Mouse (Mus musculus): Measurements from ENCODE around the gene Supt5.

Gene Supt5

DNA sequence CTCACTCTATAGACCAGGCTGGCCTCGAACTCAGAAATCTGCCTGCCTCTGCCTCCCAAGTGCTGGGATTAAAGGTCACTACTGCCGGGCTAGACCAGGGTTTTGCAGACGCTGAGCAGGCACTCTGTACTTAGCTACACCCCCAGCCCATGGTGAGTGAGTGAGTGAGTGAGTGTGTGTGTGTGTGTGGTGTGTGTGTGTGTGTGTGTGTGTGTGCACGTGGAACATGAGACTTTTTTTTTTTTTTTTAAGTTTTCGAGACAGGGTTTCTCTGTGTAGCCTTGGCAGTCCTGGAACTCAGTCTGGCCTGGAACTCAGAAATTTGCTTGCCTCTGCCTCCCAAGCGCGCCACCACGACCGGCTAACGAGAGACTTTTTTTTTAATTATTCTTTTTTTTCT, 36.1 kb upstream of the Supt5 start:
- DNase-seq (ENCODE audit: low spot score): no peak

- no peak for DNase-seq (ENCODE audit: low spot score)
Observed at GRCm38 (mm10) chr7:28373891-28374495, 35.4 kb upstream of the Supt5 start.

- peak; percentile 85 for DNase-seq (ENCODE audit: low spot score)
Observed at GRCm38 (mm10) chr7:28373131-28373581, 34.6 kb upstream of the Supt5 start.

GRCm38 (mm10) chr7:28372251-28373108, 33.9 kb upstream of the Supt5 start, which contains the start of gene Plekhg2:
Gene Plekhg2 (minus strand): TSS chr7:28372599.
- DNase-seq (ENCODE audit: low spot score): peak; percentile 97

DNA sequence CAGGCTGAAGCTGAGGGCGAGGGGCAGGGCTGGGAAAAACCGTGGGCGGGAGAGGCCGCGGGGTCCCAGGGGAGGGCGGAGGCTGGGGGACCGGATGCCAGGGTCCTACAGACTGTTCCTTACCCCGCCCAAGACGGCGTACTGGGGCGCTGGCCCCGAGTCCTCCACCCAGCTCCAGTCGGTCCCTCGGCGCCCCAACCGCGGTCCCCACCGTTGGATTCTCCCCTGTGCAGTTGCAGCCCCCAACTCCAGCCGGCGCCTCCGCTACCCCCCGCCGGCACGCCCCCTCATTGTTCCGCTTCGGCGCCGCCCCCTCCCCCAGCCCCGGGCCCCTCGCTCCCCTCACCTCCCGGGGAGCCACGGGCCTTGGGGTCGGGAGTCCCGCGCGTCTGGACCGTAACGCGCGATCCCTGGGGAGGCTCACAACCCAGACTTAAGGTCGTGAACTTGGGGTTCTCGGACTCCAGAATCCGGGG, 33.0 kb upstream of the Supt5 start:
- DNase-seq (ENCODE audit: low spot score): peak; percentile 79

DNA sequence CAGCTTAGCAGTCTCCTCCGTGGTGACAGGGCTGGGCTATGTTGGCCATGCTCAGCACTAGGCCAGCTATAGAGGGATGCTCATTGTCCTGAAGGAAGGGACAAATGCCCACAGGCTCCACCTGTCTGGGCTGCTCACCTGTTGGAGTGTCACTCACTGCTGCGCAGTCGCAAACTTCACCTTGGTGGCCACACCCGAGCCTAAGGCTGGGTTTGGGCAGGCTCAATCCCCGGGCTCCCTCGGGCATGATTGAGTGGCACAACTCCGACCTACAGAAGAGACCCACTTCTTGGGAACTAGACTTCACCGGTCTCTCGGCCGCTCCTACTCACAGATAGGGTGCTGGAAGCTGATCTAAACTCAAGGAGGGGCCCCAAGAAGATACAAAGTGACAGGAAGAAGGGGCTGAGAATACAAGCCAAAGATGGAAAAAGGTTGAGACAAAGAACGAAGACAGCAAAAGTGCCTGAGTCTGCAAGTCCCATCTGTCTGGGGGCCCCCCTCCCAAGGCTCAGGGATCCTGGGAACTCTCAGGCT, 32.5 kb upstream of the Supt5 start:
- DNase-seq (ENCODE audit: low spot score): no peak

GRCm38 (mm10) chr7:28370051-28370450, 31.5 kb upstream of the Supt5 start:
- no peak for DNase-seq (ENCODE audit: low spot score)

DNA sequence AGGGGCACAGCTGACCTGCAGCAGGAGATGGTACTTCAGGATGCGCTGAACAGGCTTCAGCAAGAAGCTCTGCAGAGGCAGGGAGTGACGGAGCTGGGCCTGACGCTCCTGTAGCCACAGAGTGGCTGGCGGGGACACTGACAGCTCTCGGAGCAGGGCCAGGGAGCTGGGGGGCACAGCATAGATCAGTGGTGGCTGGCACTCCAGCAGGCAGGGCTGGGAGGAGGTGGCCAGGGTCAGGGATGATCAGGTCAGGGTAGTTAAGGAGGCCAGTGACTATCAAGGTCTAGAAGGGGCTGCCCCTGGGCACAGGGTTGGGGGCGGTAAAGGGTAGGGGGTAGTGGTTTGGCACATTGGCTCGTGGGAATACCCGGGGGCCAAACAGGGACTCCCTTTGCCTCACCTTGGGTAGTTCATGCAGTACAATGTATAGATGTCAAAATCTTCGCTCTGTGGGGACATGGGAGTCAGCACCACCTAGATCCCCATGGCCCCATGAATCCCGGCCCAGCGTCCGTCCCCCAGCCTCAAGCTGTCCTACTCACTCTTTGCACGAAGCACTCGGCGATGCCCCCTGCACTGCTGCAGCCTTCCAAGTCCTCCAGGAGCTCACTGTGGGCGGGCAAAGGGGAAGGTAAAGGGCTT, 29.9 kb upstream of the Supt5 start:
- DNase-seq (ENCODE audit: low spot score): no peak

- DNase-seq (ENCODE audit: low spot score): no peak
Observed at GRCm38 (mm10) chr7:28367663-28368275, 29.2 kb upstream of the Supt5 start.

DNA sequence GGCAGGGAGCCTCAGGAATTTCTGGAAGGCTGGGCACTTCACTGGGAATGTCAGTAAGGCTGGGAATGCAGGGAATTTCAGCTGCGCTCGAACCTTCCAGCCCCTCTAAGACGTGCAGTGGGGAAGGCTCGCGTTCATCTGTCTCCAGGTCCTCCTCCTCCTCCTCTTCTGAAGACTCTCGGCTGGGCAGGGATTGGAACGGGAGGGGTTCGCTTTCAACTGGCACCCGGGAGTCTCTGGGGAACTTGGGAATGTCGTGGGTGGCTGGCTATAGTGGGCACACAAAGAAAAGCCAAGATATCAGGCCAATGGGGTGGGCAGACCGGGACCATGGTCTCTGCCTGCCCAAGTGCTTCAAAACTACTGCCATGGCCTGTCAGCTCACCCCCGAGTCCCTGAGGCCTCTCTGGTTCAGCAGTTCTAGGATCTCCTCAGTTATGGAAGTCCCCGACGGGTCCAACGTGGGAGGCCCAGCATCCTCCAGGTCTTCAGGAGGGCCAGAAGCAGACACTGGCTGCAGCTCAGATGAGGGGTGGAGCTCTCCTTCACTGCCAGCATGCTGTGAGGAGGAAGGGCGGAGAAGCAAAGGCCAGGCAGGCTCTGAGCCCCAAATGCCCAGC, 24.0 kb upstream of the Supt5 start:
- no peak for DNase-seq (ENCODE audit: low spot score)

GRCm38 (mm10) chr7:28361647-28362341, 23.2 kb upstream of the Supt5 start:
- no peak for DNase-seq (ENCODE audit: low spot score)

GRCm38 (mm10) chr7:28360291-28360690, 21.7 kb upstream of the Supt5 start:
- no peak for DNase-seq (ENCODE audit: low spot score)

GRCm38 (mm10) chr7:28359854-28360253, 21.3 kb upstream of the Supt5 start:
- peak; percentile 77 for DNase-seq (ENCODE audit: low spot score)

DNA sequence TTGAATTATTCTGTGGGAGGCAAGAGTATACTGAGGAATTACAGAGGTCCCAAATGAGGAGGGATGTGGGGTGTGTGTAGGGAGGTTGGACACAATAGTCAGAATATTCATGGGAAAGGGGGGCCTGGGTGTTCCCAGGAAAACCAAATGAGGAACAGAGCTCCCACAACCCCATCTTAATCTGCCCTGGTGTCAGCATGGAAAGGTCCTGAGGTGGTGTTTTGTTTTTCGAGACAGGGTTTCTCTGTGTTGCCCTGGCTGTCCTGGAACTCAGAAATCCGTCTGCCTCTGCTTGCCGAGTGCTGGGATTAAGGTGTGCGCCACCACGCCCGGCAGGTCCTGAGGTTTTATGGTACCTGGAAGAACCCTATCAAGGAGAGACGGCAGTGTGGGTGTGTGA, 19.9 kb upstream of the Supt5 start:
- no peak for DNase-seq (ENCODE audit: low spot score)

GRCm38 (mm10) chr7:28357984-28358383, 19.4 kb upstream of the Supt5 start:
- DNase-seq (ENCODE audit: low spot score): no peak

DNA sequence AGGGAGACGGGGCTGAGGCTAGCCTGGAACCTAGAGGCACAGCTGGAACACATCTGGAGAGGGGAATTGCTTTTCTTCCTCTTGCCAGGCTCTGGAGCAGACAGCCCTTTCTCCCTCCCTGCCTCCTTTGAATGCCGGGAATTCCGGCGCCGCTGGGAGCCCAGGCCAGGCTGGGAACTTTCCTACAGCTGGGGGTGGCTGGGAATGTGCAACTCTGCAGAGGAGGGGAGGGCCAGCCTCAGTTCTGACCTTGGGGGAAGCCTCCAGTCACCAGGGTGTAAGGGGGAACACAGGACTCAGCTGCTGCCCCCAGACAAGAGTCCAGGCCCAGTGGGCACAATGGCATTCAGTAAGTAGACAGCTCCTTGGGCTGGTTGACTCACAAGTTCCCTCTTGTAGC, 18.4 kb upstream of the Supt5 start:
- peak; percentile 71 for DNase-seq (ENCODE audit: low spot score)

DNA sequence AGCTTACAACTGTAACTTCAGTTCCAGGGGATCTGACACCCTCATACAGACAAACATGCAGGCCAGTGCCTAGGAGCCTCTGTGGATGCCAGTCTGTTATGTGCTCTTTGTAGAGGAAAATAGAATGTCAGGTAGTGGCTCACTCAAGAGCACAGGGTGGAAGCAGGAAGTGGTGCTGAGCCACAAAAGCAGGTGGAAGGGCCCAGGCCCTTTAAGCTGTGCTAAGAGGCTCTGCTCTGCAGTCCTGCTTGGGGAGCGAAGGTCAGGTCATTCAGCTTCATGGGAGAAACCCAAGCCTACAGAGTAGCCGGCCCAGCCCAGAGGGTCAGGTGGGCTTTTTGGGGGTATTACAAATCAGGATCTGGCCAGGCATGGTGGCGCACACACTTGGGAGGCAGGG, 16.7 kb upstream of the Supt5 start:
- DNase-seq (ENCODE audit: low spot score): no peak

- DNase-seq (ENCODE audit: low spot score): no peak
Observed at GRCm38 (mm10) chr7:28354596-28354995, 16.1 kb upstream of the Supt5 start.

GRCm38 (mm10) chr7:28354113-28354581, 15.6 kb upstream of the Supt5 start:
- DNase-seq (ENCODE audit: low spot score): no peak

- no peak for DNase-seq (ENCODE audit: low spot score)
Observed at GRCm38 (mm10) chr7:28353267-28353666, 14.7 kb upstream of the Supt5 start.

- no peak for DNase-seq (ENCODE audit: low spot score)
Observed at GRCm38 (mm10) chr7:28351676-28352191, 13.2 kb upstream of the Supt5 start.

Data from testis, postnatal 10 days (tissue).